Mouse (Mus musculus) neural tube, embryonic 11.5 days (tissue): ENCODE data around the gene Pola2. TPM values are rescaled to one million over a fixed set of nuclear protein-coding genes. Genes with fewer than 3 reads are reported as not detected.

Experiments
- ATAC-seq: fragments of 200-750 bp; cut with Nextera tagmentation; 2 replicates; pipeline ENCODE4 v1.8.0; 2017; ENCODE audit warnings: moderate number of reproducible peaks, mild to moderate bottlenecking, moderate TSS enrichment, moderate library complexity; ENCODE audit not compliant: insufficient read depth, low FRiP score, low TSS enrichment
- DNase-seq: peaks from one replicate; pipeline ENCODE4 v3.0.0-alpha.2; 2015; ENCODE audit warnings: low spot score
- H3K27ac ChIP-seq: fragments of 300-500 bp; sonication (generic); 2 replicates; pipeline ENCODE4 v1.5.1; 2014; ENCODE audit warnings: low read depth, mild to moderate bottlenecking, low read length
- H3K27me3 ChIP-seq: fragments of 300-500 bp; sonication (generic); 2 replicates; pipeline ENCODE4 v1.6.1; 2014; ENCODE audit warnings: mild to moderate bottlenecking, low read length, mixed read lengths; ENCODE audit not compliant: control insufficient read depth, insufficient read depth
- H3K36me3 ChIP-seq: fragments of 300-500 bp; sonication (generic); 2 replicates; pipeline ENCODE4 v1.6.1; 2014; ENCODE audit warnings: mild to moderate bottlenecking, low read length, moderate library complexity, mixed read lengths; ENCODE audit not compliant: control insufficient read depth, insufficient read depth
- H3K4me1 ChIP-seq: fragments of 300-500 bp; sonication (generic); 2 replicates; pipeline ENCODE4 v1.6.1; 2014; ENCODE audit warnings: low read length, mixed read lengths; ENCODE audit not compliant: control insufficient read depth, insufficient read depth
- H3K4me2 ChIP-seq: fragments of 300-500 bp; sonication (generic); 2 replicates; pipeline ENCODE4 v1.6.1; 2014; ENCODE audit warnings: low read depth, mild to moderate bottlenecking, moderate library complexity
- H3K4me3 ChIP-seq: fragments of 300-500 bp; sonication (generic); 2 replicates; pipeline ENCODE4 v1.5.1; 2014; ENCODE audit warnings: low read depth, low read length
- H3K9ac ChIP-seq: fragments of 300-500 bp; sonication (generic); 2 replicates; pipeline ENCODE4 v1.6.1; 2014; ENCODE audit warnings: mild to moderate bottlenecking, low read length
- H3K9me3 ChIP-seq: fragments of 300-500 bp; sonication (generic); 2 replicates; pipeline ENCODE4 v1.6.1; 2016; ENCODE audit warnings: low read length; ENCODE audit not compliant: control insufficient read depth
- WGBS: fragments of 180-500 bp; shearing (Covaris S2); extraction: QIAGEN DNeasy Blood & Tissue Kit; methylation state at CpG from one replicate; pipeline ENCODE4 v1.1.7; 2014; 5-methylcytosine and 5-hydroxymethylcytosine counted together
- polyA plus RNA-seq: library from polyadenylated mRNA; unstranded; fragments of >200 nt; fragmentation: Nextera tagmentation; extraction: Ambion mirVana; gene quantifications from 2 replicates; pipeline ENCODE4 v1.2.1, GENCODE M21; 2014

Gene Pola2
- polyA plus RNA-seq, 1 experiment from 2014 or later: 79.9 TPM

DNA sequence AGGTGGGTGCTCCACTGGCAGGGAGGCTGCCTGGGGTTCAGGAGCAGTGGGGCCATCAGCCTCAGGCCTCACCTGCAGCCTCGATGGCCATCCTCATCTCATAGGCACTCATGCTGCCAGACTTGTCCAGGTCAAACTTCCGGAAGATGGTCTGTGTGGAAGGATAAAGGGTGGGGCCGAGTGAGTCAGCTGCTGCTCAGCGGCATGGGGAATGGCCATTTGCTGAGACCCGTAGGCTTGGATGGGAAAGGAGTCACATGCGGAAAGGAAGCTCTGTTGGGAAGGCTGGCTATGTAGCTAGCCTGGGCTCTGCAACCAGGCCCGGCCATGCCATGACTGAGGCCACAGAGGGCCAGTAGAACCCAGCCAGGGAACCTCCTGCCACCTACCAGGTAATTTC lies 27.5 kb upstream of the Pola2 start:
- Histone ChIP-seq H3K27ac (no peak overlapping the region), H3K4me2 (no peak overlapping the region), H3K36me3 (no peaks in the 10 kb centered on the region), H3K27me3 (no peaks in the 10 kb centered on the region), H3K4me3 (no peak overlapping the region), H3K9me3 (no peaks in the 10 kb centered on the region), H3K9ac (no peak overlapping the region), H3K4me1 (peaks cover 6% of the 10 kb centered on the region; the same call in 1 of the 2 replicates)
- ATAC-seq (no peak), DNase-seq (no peak)
- 76% methylated on average over 7 of the region's 7 CpGs for WGBS

DNA sequence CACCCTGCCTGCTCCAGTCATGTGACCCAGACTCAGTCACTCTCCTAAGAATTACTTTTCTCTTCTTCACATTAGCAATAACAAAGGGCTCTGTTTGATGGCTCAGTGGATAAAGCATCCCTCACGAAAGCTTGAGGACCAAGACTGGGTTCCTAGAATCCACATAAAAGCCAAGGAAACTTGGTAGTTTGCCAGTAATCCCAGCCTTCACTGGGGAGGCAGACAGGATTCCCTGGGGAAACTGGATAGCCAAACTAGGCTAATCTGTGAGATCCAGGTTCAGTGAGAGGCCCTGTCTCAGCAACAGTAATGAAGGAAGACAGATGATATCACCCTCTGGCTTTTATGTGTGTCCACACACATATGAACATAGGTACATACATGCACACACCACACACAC lies 26.9 kb upstream of the Pola2 start:
- no peaks in the 10 kb centered on the region for H3K27me3 ChIP-seq
- H3K4me1 ChIP-seq: peaks cover 6% of the 10 kb centered on the region; the same call in 1 of the 2 replicates
- no peak for ATAC-seq
- H3K36me3 ChIP-seq: no peaks in the 10 kb centered on the region
- H3K4me3 ChIP-seq: no peak overlapping the region
- WGBS: 66% methylated on average over 1 of the region's 1 CpGs
- no peak for DNase-seq
- H3K9ac ChIP-seq: no peak overlapping the region
- H3K4me2 ChIP-seq: no peak overlapping the region
- H3K27ac ChIP-seq: no peak overlapping the region
- H3K9me3 ChIP-seq: no peaks in the 10 kb centered on the region

DNA sequence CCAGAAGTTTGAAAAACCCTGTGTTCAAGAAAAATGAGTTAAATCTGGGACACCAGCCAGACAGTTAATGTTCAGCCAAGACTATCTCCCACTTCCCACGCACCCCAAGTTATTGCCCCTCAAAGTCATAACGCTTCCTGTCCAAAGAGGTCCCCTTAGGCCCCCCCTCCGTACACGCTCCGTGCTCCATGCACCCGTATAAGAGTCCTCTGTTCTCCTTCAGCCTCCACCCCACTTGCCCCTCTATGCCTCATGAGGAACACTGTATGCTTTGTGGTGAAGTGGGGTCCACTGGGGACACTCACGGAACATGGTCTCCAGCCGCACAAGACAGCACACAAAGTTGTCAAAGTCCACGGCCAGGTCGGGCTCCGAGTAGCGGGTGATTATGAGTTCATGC lies 26.0 kb upstream of the Pola2 start:
- WGBS: 92% methylated on average over 12 of the region's 12 CpGs
- Histone ChIP-seq H3K9me3 (no peaks in the 10 kb centered on the region), H3K4me2 (no peak overlapping the region), H3K36me3 (no peaks in the 10 kb centered on the region), H3K4me1 (peaks cover 6% of the 10 kb centered on the region; the same call in 1 of the 2 replicates), H3K9ac (no peak overlapping the region), H3K27ac (no peak overlapping the region), H3K27me3 (no peaks in the 10 kb centered on the region), H3K4me3 (no peak overlapping the region)
- DNase-seq (no peak), ATAC-seq (no peak)

DNA sequence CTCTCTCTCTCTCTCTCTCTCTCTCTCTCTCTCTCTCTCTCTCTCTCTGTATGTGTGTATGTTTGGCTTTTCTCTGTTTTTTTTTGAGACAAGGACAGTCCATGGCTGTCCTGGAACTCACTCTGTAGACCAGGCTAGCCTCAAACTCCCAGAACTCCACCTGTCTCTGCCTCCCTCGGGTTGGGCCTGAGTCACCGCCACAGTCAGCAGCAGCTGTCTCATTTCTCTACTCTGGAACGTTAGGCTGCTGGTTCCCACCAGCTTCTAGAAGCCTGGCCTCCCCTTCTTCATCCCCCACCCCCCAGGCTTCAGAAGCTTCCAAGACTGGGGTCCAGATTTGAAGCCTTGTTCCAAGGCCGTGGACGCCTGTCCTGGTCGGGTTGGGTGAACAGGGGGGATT lies 25.6 kb upstream of the Pola2 start:
- no peak for ATAC-seq
- no peak for DNase-seq
- Histone ChIP-seq H3K4me2 (no peak overlapping the region), H3K36me3 (no peaks in the 10 kb centered on the region), H3K27ac (no peak overlapping the region), H3K27me3 (no peaks in the 10 kb centered on the region), H3K4me1 (peaks cover 6% of the 10 kb centered on the region; the same call in 1 of the 2 replicates), H3K9me3 (no peaks in the 10 kb centered on the region), H3K9ac (peak overlapping the region; percentile 63; the same call in 1 of the 2 replicates), H3K4me3 (no peak overlapping the region)
- 83% methylated on average over 6 of the region's 6 CpGs for WGBS

DNA sequence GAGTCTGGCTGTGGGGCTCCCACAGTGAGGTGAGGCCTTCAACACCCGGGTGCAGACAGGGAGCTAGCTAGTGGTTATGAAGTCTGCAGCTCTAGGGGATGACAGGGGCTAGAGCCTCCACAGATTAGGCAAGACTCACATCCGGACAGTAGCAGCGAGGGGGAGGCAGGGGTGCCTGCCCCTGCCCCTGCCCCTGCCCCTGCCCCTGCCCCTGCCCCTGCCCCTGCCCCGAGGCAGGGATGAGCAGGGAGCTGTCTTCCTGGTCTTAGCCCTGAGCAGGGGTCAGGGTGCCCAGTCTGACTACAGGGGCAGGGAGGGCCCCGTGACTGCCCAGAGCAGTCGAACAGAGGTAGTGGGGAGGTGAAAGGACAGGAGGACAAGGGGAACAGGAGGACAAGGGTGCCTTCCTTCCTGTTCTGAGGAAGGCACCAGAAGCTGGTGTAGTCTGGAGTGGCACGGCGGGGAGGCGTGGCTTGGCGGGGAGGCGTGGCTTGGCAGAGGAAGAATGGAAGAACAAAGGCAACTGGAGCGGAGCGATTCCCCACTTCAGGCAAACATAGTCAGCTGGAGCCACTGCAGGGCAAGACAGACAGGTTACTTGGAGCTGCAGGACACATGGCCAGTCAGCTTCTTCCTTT lies 24.9 kb upstream of the Pola2 start:
- WGBS: 10% methylated on average over 12 of the region's 13 CpGs
- H3K27me3 ChIP-seq: no peaks in the 10 kb centered on the region
- H3K27ac ChIP-seq: peak overlapping the region; percentile 29; the same call in 1 of the 2 replicates

DNA sequence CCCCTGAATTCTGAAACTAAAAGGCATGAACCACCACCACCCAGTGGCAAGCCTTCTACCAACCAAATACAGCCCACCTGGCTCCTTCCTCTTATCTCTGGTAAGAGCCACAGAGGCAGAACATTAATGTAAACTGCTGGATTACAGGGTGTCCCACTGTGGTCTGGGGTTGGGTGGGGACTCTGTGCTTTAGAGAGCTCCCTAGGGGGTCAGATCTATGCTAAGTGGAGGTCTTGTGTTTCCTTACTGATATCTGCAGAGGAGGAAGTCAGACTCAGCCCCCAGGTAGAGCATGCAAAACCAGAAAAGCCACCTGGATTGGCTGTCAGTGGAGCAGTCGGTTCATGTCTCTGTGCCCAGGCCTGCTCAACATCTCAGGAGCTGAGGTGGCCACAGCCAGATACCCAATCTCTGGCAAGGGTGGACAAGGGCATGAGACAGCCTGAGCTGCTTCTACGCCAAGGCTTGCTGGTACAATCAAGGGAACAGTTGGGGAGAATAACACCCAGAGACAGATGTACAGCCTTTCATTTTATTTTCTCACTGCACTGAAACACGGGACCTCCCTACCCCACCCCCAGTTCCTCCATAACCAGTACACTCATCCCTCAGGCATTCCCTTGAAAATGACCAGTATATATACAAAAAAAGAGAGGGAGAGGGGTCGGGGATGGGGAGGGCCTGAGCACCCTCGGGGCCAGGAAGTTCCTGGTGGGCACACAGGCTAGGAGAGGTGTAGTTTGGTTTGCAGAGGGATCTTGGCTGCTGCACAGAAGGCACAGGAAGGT lies 24.2 kb upstream of the Pola2 start:
- Histone ChIP-seq H3K9ac (no peak overlapping the region; the same call in 1 of the 2 replicates), H3K27me3 (no peaks in the 10 kb centered on the region), H3K9me3 (no peaks in the 10 kb centered on the region), H3K36me3 (no peaks in the 10 kb centered on the region), H3K4me3 (no peak overlapping the region), H3K27ac (no peak overlapping the region; the same call in 1 of the 2 replicates), H3K4me1 (peaks cover 6% of the 10 kb centered on the region; the same call in 1 of the 2 replicates), H3K4me2 (no peak overlapping the region)
- ATAC-seq (no peak), DNase-seq (no peak)
- WGBS: 72% methylated on average over 5 of the region's 5 CpGs

More for the DNA sequence above, 24.9 kb upstream of the Pola2 start:
- Histone ChIP-seq H3K36me3 (no peaks in the 10 kb centered on the region), H3K4me2 (0 out of 2 replicates have a peak overlapping the region, but pooled peaks have one; percentile 11), H3K4me3 (no peak overlapping the region), H3K4me1 (peaks cover 6% of the 10 kb centered on the region; the same call in 1 of the 2 replicates), H3K9ac (peak overlapping the region; percentile 63), H3K9me3 (no peaks in the 10 kb centered on the region)
- peak; percentile 60 for ATAC-seq
- peak; percentile 85 for DNase-seq

DNA sequence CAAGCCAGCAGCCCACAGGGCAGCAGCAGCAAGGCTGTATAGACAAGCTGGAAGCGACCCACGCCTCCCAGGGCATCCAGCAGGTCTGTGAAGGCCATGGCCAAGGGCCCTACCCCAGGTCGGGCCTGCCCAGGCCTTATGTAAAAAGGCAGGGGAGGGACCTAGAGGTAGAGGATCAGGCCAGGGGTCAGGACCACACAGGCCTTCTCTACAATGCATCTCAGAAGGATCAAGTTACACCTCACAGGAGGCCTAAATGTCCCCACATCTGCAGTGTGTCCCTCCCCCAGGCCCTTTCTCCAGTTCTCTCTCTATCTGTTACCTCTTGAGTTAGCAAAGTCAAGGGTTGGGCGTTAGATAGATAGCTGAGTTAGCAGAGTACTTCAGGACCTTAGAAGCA lies 22.0 kb upstream of the Pola2 start, which contains the start of gene Slc22a20:
Gene Slc22a20 (minus strand): TSS at position 101 of the 400 bp plus-strand sequence.
- ATAC-seq (no peak), DNase-seq (no peak)
- Histone ChIP-seq H3K27me3 (no peaks in the 10 kb centered on the region), H3K36me3 (no peaks in the 10 kb centered on the region), H3K9ac (no peak within 1 kb of the TSS), H3K4me2 (no peak within 1 kb of the TSS), H3K4me1 (peaks cover 6% of the 10 kb centered on the region; the same call in 1 of the 2 replicates), H3K27ac (no peak within 1 kb of the TSS), H3K9me3 (no peaks in the 10 kb centered on the region), H3K4me3 (no peak within 1 kb of the TSS)
- 48% methylated on average over 4 of the region's 4 CpGs for WGBS

DNA sequence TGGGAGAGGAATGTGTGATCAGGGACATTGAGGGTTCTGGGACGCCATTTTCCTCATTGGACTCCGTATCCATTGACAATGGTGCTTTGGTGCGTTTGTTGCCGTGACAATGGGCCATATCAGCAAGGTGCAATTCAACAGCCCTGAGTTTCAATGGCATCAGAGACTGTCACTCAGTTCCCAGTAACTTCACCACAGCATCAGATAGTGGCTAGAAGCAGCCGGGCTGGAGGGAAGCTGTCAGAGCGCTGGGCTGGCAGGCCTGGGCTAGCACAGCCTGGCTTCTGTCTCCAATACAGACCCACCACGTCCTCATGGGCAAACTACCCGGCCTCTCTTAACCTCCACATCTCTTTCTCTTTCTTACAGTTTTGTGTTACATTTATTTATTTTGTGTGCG lies 16.5 kb upstream of the Pola2 start:
- Histone ChIP-seq H3K36me3 (no peaks in the 10 kb centered on the region), H3K4me1 (no peaks in the 10 kb centered on the region), H3K4me2 (no peak overlapping the region), H3K9me3 (no peaks in the 10 kb centered on the region), H3K27ac (no peak overlapping the region), H3K4me3 (no peak overlapping the region), H3K27me3 (no peaks in the 10 kb centered on the region), H3K9ac (no peak overlapping the region)
- DNase-seq (no peak), ATAC-seq (no peak)
- WGBS: 88% methylated on average over 9 of the region's 9 CpGs
